Mouse (Mus musculus) small intestine, adult 2 months (tissue): ENCODE measurements around the gene Dst.

Experiments
- CTCF ChIP-seq: fragments of 200-500 bp; IDR thresholded peaks from 2 replicates; pipeline ENCODE4 v1.5.1; 2012; ENCODE audit warnings: low read depth, mild to moderate bottlenecking, control low read depth, inconsistent platforms, low read length, moderate library complexity, mixed read lengths; ENCODE audit not compliant: insufficient replicate concordance, insufficient read length; ENCODE audit errors: extremely low read depth
- POLR2A ChIP-seq: fragments of 200-500 bp; IDR thresholded peaks from 2 replicates; pipeline ENCODE4 v1.6.1; 2012; ENCODE audit warnings: low read depth, mild to moderate bottlenecking, control low read depth, inconsistent platforms, low read length, moderate library complexity

DNA sequence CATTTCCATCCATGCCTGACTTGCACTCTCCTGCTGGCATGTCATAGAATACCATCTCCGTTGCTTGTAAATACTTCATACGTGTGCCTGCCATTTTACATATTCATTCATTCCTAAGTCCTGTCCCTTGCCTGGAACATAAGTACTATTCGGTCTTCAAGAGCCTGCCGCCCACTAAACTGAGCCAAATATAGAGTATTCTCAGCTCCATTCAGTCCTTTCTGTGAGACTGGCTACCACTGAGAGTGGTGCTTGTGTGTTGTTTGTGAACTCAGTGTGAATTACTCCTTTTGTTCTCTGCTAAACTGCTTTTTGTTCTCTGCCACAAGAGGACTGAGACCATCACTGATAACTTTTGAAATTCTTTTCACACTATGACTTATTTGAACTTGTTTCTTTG is 59.2 kb downstream of the Dst start:
- TF ChIP-seq CTCF (no peak), POLR2A (no peak)
